Mouse (Mus musculus): ENCODE data around the gene 4930562C15Rik.

The 4930562C15Rik gene

DNA sequence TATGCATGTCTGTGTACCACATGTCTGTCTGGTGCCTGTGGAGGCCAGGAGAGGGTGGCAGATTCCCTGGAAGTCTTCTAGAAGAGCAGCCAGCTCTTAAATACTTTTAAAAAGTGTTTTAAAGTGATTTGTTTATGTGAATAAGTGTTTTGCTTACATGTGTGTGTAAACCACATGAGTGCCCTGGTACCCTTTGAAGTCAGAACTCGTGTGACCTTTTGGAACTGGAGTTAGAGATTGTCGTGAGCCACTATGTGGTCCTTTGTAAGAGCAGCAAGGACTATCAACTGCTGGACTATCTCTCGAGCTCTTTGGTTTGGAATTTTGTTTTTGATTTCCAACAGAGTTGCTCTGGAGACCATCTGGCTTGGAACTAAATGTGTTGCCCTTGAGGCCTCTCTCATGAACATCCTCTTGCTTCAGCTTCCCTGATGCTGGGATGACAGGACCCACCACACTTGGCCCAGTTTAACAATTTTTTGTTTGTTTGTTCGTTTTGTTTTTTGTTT is 55.0 kb downstream of the 4930562C15Rik start:
- no peak for DNase-seq (ENCODE audit: low spot score)

- DNase-seq (ENCODE audit: low spot score), result no peak
Measured at GRCm38 (mm10) chr16:4892171-4892570, 57.0 kb downstream of the 4930562C15Rik start.

- no peak for DNase-seq (ENCODE audit: low spot score)
Measured at GRCm38 (mm10) chr16:4894201-4894908, 59.1 kb downstream of the 4930562C15Rik start.

DNA sequence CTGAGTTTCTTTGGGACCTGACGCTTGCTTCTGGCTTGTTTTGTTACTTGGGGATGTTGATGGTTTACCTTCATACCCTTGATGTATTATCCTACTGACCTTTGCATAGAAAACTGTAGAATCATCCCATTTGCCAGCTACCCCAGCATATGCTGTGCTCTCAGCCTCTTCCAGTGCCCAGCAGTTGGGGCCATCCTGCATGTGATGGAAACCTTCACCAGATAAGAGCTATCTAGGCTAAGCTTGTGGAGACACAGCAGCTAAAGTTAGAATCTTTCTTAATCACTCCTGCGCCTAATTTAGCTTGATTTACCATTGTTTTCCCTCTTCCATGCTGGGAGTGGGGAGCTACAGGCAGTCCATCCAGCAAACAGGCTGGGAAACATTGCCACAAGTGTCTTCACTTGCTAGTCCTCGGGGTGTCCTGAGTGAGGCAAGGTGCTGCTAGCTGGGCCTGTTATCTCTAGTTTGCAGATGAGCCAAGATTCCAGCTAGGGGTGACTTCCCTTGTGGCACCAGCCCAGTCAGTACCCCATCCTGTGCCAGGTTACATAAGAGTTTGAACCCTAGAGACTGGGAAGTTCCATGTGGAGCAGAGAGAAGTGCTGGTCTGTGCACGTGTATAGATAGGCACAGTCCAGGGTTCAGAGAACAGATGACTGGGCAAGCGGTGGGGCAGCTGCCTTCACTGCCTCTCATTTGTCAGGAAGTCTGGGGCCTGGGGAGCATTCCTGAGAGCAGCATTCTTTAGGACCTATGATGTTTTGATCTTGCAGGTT is 61.2 kb downstream of the 4930562C15Rik start:
- no peak for DNase-seq (ENCODE audit: low spot score)

DNA sequence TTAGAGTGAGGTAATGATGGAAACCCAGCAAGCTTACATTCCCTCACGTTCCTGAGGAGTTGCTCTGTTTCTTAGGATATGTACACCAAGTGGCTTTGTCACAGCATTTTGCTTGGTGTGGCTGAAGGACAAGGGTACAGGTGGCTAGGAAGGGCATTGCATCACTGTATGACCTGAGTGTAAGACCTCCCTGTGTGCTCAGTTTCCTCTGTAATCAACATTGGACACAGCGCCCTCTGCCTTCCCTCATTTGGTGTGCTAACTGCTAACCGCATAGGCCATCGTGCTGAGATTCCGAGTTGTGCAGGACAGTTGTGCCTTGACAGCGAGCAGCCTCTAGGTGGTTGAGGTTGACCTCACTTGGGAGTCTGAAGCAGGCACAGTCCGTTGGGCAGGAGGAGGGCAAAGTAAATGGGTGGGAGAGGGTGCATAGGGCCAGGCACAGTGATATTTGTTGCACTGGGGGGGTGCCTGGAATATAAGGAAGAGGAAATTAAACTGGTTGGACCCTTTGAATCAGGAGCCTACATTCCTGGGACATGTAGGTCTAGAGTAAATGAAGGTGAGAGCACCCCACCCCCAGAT is 62.0 kb downstream of the 4930562C15Rik start:
- DNase-seq (ENCODE audit: low spot score), result no peak

DNA sequence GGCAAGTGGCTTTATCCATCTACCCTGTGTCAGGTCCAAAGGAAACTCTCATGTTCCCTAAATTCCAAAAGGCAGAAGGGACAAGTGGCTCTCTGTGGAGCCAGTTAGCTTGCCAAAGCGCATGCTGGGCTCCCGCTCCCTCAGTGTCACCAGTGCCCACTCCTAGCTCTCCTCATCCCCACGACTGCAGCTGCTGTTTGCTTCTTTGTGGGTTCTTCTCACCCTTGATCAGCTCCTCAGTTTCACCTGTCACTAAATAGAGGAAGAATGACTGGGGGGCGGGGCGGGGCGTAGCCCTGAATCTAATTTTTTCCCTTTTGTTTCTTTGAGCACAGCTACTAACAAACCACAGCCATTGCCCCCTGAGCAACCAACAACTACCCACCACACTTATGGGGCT is 63.7 kb downstream of the 4930562C15Rik start:
- DNase-seq (ENCODE audit: low spot score), result no peak

GRCm38 (mm10) chr16:4899711-4900110 is 64.5 kb downstream of the 4930562C15Rik start:
- no peak for DNase-seq (ENCODE audit: low spot score)

DNA sequence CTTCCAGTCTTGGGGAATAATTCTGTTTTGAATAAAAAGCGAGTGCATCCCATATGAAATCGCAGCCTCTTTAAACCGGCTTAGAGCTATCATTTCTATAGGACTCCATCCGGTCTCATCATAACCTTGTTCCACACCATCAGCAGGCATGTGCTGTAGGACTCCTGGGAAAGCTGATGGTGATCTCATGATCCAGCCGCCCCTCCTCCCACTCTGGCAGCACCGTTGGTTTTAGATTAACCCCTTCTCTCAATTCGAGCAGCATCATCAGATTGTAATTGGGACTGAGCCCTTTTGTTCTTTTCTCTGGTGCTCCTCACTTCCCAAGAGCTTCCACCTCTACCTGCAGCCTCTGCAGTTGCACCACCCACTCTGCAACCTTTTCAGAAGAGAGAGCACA is 66.0 kb downstream of the 4930562C15Rik start:
- DNase-seq (ENCODE audit: low spot score), result no peak

DNA sequence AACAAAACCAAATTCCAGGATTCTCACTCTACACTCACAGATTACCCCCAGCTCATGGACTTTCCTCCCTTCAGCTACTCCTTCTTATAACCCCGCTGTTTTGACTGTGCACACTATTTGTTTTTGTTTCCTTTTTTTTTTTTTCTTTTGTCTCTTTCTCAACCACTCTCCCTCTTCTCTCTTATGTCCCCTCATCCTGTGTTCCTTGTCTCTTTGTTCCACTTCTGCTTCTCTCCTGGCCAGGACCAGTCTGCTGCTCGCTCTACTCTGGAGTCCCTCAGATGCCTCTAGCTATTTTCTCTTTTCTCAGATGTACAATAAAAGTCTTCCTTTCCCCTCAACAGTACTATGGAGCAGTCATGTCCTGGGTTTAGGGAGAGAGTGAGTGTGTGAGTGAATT is 67.2 kb downstream of the 4930562C15Rik start:
- DNase-seq (ENCODE audit: low spot score), result no peak

DNA sequence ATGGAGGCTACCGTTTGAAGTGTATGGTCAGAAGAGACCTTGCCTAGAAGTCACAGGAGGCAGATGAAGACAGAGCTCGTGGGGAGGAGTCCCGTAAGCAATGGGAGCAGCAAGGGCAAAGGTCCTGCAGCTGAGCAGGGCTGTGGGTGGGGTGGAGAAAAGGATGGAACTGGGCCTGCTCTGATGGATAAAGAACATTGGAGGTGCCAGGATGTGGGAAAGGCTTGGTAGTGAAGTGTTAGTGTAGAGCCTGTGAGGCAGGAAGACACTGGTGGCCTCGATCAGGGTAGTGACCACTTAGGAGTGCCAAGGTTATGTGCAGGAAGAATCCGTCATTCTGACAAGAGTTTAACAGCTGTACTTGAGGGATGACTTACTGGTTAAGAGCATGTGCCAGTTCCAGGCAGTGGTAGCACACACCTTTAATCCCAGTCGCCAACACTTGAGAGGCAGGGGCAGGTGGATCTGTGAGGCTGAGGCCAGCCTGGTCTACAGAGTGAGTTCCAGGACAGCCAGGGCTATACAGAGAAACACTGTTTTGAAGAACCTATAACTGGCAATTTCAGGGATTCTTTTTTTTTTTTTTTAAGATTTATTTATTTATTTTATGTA is 68.4 kb downstream of the 4930562C15Rik start:
- no peak for DNase-seq (ENCODE audit: low spot score)

DNA sequence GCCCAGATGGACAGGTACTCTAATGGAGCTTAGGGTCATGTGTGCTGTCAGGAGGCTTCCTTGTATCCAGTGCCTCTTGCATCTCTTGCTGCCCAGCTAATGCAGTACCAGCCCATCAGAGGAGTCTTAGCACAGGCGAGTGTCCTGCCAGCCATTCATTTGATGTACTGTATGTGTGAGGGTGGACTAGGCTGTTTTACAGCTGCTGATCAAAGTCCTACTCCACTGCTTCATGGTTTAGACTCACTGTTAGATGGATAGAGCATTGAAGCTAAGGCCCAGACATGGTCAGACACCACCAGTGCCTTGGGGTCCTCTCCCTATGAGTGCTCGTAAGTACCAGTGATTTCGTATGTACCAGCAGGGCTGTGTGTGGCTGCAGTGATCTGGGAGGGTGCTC is 69.7 kb downstream of the 4930562C15Rik start:
- no peak for DNase-seq (ENCODE audit: low spot score)

- DNase-seq (ENCODE audit: low spot score), result no peak
Measured at GRCm38 (mm10) chr16:4905591-4905990, 70.4 kb downstream of the 4930562C15Rik start.

DNA sequence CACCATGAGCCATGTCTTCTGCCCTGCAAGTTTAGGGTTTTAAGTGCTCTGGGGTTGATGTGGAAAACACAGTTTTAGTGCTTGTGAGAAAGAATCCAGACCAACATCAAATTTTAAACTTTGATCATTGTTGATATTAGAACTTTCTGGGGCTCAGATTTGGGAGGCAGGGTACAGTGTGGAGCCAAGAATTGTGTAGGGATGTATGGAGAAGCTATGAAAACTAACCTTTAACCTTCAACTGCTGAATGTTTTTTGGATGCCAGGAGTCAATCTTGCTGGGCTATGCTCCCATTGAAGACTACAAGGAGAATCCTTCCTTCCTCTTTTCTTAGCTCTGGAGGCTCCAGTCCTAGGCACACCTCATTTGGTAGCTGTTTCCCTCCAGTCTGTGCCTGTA is 71.3 kb downstream of the 4930562C15Rik start:
- no peak for DNase-seq (ENCODE audit: low spot score)

DNA sequence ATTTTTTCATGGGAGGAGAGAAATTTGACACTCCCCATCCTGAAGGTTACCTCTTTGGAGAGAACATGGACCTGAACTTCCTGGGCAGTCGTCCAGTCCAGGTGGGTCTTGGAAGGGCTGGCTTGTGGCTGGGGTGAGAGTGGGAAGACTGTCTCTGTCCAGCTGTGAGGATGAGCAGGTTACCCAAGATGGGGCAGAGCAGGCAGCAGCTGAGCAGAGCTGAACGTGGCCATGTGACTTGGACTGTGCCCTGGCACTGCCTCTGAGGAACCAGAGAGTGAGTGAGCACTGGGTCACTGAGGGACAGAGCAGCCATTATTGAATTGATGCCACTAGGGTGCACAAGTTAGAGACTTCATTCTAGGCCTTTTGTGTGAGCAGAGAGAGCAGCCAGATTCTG is 72.2 kb downstream of the 4930562C15Rik start:
- DNase-seq (ENCODE audit: low spot score), result no peak

GRCm38 (mm10) chr16:4907972-4908371 is 72.8 kb downstream of the 4930562C15Rik start:
- DNase-seq (ENCODE audit: low spot score), result no peak

GRCm38 (mm10) chr16:4909745-4910144 is 74.5 kb downstream of the 4930562C15Rik start:
- no peak for DNase-seq (ENCODE audit: low spot score)

GRCm38 (mm10) chr16:4910758-4911157 is 75.5 kb downstream of the 4930562C15Rik start:
- no peak for DNase-seq (ENCODE audit: low spot score)

DNA sequence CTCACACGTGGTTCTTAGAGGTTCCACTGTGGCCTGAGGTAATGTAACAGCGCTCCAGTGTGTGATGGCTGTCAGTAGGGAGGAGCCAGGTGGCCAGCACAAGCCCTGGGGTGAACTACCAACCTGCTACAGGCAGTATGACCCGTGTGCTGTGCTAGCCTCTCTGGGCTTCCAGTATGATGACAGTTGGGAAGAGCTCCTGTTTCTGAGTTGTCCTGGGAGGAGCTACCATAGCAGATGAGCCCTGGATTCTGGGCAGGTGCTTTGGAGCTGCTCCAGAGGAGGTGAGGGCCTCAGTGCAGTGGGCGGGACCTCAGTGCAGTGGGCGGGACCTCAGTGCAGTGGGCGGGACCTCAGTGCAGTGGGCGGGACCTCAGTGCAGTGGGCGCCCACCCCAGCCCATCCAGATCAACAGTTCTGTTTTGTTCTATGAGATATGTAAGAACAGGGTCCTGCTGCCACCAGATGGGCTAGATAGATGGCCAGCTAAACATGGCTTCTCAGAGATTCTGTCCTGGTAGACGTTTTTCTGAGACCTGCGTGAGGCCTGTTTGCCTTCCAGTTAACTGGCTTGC is 76.9 kb downstream of the 4930562C15Rik start:
- DNase-seq (ENCODE audit: low spot score), result no peak

- no peak for DNase-seq (ENCODE audit: low spot score)
Measured at GRCm38 (mm10) chr16:4912907-4913782, 77.9 kb downstream of the 4930562C15Rik start.

DNA sequence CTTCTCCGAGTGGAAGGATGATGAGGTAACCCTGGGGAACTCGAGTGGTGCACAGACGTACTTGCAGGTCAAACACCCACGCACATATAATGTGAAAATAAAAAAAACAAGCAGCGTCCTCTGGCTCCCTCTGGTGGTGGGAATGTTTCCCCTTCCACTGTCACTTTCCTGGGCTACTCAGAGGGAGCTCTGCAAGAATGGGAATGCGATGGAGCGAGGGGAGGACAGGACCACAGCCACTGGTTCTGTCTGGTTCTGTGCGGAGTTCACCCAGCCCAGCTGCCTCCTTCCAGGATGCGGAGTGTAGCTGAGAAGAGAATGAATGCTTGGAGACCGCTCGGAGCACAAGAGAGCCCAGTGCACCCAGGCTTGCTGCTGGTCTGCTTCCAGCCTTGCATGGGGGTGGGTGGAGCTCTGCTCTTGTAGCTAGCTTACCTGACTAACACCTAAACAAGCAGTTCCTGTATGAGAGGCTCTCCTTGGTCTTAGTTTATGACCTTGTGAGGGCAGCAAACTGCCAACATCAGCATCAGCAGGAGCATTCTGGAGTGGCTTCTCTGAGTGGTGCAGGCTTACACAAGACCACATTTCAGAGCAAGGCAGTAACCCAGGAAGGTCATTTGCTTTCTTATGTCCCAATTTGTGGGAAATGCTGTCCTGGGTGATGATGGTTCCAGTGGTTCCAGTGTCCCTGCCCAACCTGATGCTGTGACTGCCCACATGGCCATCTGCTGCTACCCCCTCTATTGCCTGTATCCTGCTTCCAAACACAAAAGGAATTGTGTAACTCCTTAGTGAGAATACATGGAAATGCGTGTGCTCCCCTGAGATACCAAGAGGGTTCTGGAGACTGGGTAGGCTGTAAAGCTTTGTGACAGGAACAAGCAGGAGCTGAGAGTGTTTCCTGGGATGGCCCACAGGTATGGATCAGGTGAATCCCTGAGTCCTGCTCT is 78.8 kb downstream of the 4930562C15Rik start:
- peak; percentile 85 for DNase-seq (ENCODE audit: low spot score)

Data from left cerebral cortex, adult 11 months (tissue).